Mouse (Mus musculus) hindbrain, embryonic 16.5 days (tissue): ENCODE data around the gene Scn8a. TPM values are rescaled to one million over a fixed set of nuclear protein-coding genes. Genes with fewer than 3 reads are reported as not detected.

Experiments
- ATAC-seq: fragments of 200-750 bp; cut with Nextera tagmentation; 2 replicates; pipeline ENCODE4 v1.8.0; 2017; ENCODE audit warnings: moderate TSS enrichment, moderate library complexity
- H3K27ac ChIP-seq: fragments of 300-500 bp; sonication (generic); 2 replicates; pipeline ENCODE4 v1.5.1; 2014; ENCODE audit warnings: low read depth, mild to moderate bottlenecking, control low read depth, low read length, moderate library complexity
- H3K27me3 ChIP-seq: fragments of 300-500 bp; sonication (generic); replicated peaks from 2 replicates; pipeline ENCODE4 v1.6.1; 2014; ENCODE audit warnings: low read length; ENCODE audit not compliant: control insufficient read depth, insufficient read depth
- H3K36me3 ChIP-seq: fragments of 300-500 bp; sonication (generic); 2 replicates; pipeline ENCODE4 v1.6.1; 2014; ENCODE audit warnings: mild to moderate bottlenecking, low read length, moderate library complexity, mixed read lengths; ENCODE audit not compliant: control insufficient read depth, insufficient read depth
- H3K4me1 ChIP-seq: fragments of 300-500 bp; sonication (generic); 2 replicates; pipeline ENCODE4 v1.6.1; 2014; ENCODE audit warnings: low read depth, low read length; ENCODE audit not compliant: control insufficient read depth, insufficient read depth
- H3K4me2 ChIP-seq: fragments of 300-500 bp; sonication (generic); 2 replicates; pipeline ENCODE4 v1.6.1; 2014; ENCODE audit warnings: mild to moderate bottlenecking, low read length, control low read depth, moderate library complexity
- H3K4me3 ChIP-seq: fragments of 300-500 bp; sonication (generic); 2 replicates; pipeline ENCODE4 v1.5.1; 2014; ENCODE audit warnings: mild to moderate bottlenecking, low read length, control low read depth, moderate library complexity
- H3K9ac ChIP-seq: fragments of 300-500 bp; sonication (generic); 2 replicates; pipeline ENCODE4 v1.6.1; 2014; ENCODE audit warnings: low read depth, mild to moderate bottlenecking, control low read depth, low read length, moderate library complexity
- H3K9me3 ChIP-seq: fragments of 300-500 bp; sonication (generic); 2 replicates; pipeline ENCODE4 v1.6.1; 2014; ENCODE audit warnings: mild to moderate bottlenecking, low read length, moderate library complexity; ENCODE audit not compliant: control insufficient read depth
- WGBS: fragments of 180-500 bp; shearing (Covaris S2); extraction: QIAGEN DNeasy Blood & Tissue Kit; methylation state at CpG from one replicate; pipeline ENCODE4 v1.1.7; 2014; 5-methylcytosine and 5-hydroxymethylcytosine counted together
- polyA plus RNA-seq: library from polyadenylated mRNA; unstranded; fragments of >200 nt; fragmentation: Nextera tagmentation; extraction: Ambion mirVana; gene quantifications from 2 replicates; pipeline ENCODE4 v1.2.1, GENCODE M21; 2015

The Scn8a gene
- polyA plus RNA-seq, 1 experiment from 2014 or later = 11.6 TPM

DNA sequence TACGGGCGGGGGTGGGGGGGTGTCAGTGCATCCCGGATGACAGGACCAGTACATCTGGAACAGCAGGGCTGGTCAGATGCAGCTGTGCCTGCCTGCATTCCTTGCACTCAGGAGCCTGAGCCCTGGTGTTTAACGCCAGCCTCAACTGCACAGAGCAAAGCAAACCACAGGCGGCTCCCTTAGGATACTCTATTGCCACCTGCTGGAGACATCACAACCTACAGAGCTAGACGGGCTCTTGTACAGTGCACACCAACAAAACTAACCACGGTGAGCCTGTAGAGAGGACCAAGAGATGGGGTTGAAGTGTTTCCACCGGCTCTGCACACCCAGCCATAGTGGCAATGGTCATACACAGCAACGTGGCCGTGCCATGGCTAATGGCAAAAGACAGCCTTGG lies 186.6 kb downstream of the Scn8a start:
- WGBS = 44% methylated on average over 10 of the region's 10 CpGs
- Histone ChIP-seq H3K9me3 (peaks cover 5% of the 10 kb centered on the region; the same call in 1 of the 2 replicates), H3K36me3 (no peaks in the 10 kb centered on the region), H3K27me3 (peaks cover 32% of the 10 kb centered on the region), H3K4me1 (peaks cover 10% of the 10 kb centered on the region), H3K27ac (no peak overlapping the region), H3K4me2 (no peak overlapping the region), H3K9ac (no peak overlapping the region), H3K4me3 (no peak overlapping the region)
- peak; percentile 50; the same call in 1 of the 2 replicates for ATAC-seq

- Histone ChIP-seq H3K27me3 (peaks cover 7% of the 10 kb centered on the region; the same call in 1 of the 2 replicates), H3K9me3 (no peaks in the 10 kb centered on the region), H3K4me2 (no peak overlapping the region), H3K9ac (0 out of 2 replicates have a peak overlapping the region, but pooled peaks have one; percentile 14), H3K36me3 (no peaks in the 10 kb centered on the region), H3K4me1 (peaks cover 4% of the 10 kb centered on the region), H3K4me3 (no peak overlapping the region), H3K27ac (no peak overlapping the region)
- ATAC-seq = peak; percentile 31; the same call in 1 of the 2 replicates
- WGBS = 14% methylated on average over 9 of the region's 9 CpGs
These were observed 190.1 kb downstream of the Scn8a start for GRCm38 (mm10) chr15:101059570-101060279.

DNA sequence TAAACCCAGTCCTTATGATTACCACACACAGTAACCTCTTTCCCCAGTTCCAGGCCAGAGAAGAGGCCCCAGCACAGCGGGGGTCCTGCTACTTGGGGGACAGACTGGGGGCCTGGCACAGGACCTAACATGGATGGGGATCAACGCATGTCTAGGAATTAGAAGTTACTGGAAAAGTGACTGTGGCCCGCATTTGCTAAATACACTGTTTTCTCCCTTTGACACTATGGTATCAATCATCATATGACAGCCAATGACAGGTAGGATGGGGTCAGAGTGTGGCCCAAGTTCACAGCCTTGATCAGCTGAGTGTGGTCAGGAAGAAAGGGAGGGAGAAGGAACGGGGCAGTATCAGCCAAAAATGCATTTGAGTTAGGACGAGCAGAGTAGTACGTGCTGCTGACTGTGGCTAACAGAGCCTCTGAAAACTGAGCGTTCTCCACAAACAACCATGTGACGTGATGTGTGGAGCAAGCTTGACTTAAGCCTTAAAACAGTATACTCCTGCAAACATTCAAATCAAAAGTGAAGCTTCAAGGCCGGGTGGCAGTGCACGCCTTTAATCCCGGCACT lies 190.7 kb downstream of the Scn8a start:
- H3K9ac ChIP-seq = 0 out of 2 replicates have a peak overlapping the region, but pooled peaks have one; percentile 14
- no peak overlapping the region for H3K27ac ChIP-seq
- peaks cover 5% of the 10 kb centered on the region; the same call in 1 of the 2 replicates for H3K27me3 ChIP-seq
- WGBS = 43% methylated on average over 11 of the region's 11 CpGs
- H3K9me3 ChIP-seq = no peaks in the 10 kb centered on the region
- H3K4me1 ChIP-seq = peaks cover 4% of the 10 kb centered on the region
- ATAC-seq = no peak
- no peak overlapping the region for H3K4me2 ChIP-seq
- H3K36me3 ChIP-seq = no peaks in the 10 kb centered on the region
- no peak overlapping the region for H3K4me3 ChIP-seq

- H3K36me3 ChIP-seq = no peaks in the 10 kb centered on the region
- peaks cover 10% of the 10 kb centered on the region for H3K4me1 ChIP-seq
- no peak for ATAC-seq
- no peak overlapping the region for H3K4me2 ChIP-seq
- H3K27me3 ChIP-seq = no peaks in the 10 kb centered on the region
- no peaks in the 10 kb centered on the region for H3K9me3 ChIP-seq
- no peak overlapping the region for H3K27ac ChIP-seq
- H3K4me3 ChIP-seq = no peak overlapping the region
- WGBS = 21% methylated on average over 6 of the region's 6 CpGs
- H3K9ac ChIP-seq = no peak overlapping the region
These were observed 195.4 kb downstream of the Scn8a start for GRCm38 (mm10) chr15:101065069-101065468.

- Histone ChIP-seq H3K4me1 (peaks cover 17% of the 10 kb centered on the region), H3K27me3 (no peaks in the 10 kb centered on the region), H3K9me3 (no peaks in the 10 kb centered on the region), H3K4me3 (no peak overlapping the region), H3K9ac (0 out of 2 replicates have a peak overlapping the region, but pooled peaks have one; percentile 24), H3K4me2 (no peak overlapping the region), H3K27ac (no peak overlapping the region), H3K36me3 (no peaks in the 10 kb centered on the region)
- WGBS = 21% methylated on average over 6 of the region's 6 CpGs
- peak; percentile 37; the same call in 1 of the 2 replicates for ATAC-seq
These were observed 196.7 kb downstream of the Scn8a start for GRCm38 (mm10) chr15:101066364-101066847.

- Histone ChIP-seq H3K36me3 (no peaks in the 10 kb centered on the region), H3K4me1 (peaks cover 17% of the 10 kb centered on the region), H3K4me3 (no peak overlapping the region), H3K9me3 (no peaks in the 10 kb centered on the region), H3K27ac (no peak overlapping the region), H3K9ac (no peak overlapping the region), H3K4me2 (no peak overlapping the region), H3K27me3 (no peaks in the 10 kb centered on the region)
- WGBS = 21% methylated on average over 7 of the region's 9 CpGs
- ATAC-seq = 0 out of 2 replicates have a peak, but pooled peaks have one; percentile 5
These were observed 197.4 kb downstream of the Scn8a start for GRCm38 (mm10) chr15:101066920-101067696.

DNA sequence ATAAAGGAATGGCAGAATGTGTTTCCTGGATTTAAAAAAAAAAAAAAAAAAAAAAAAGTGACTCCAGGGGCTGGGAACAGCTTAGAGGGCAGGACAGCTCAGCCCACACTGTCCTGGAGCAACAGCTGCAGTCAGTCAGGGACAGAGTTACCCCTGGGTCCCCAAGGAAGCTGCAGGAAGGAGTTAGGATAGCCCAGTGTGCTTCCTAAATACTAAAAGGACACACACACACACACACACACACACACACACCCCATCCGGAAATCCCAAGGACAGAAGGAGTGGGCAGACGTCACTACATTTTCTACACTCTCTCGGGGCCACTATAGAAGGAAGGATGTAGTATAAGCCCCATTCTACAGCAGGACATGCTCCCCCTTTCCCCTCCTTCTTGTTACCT lies 198.4 kb downstream of the Scn8a start:
- no peaks in the 10 kb centered on the region for H3K36me3 ChIP-seq
- H3K27ac ChIP-seq = no peak overlapping the region
- peaks cover 17% of the 10 kb centered on the region for H3K4me1 ChIP-seq
- no peak overlapping the region; the same call in 1 of the 2 replicates for H3K9ac ChIP-seq
- H3K4me3 ChIP-seq = no peak overlapping the region
- H3K4me2 ChIP-seq = no peak overlapping the region
- H3K27me3 ChIP-seq = no peaks in the 10 kb centered on the region
- 38% methylated on average over 3 of the region's 3 CpGs for WGBS
- no peaks in the 10 kb centered on the region for H3K9me3 ChIP-seq
- ATAC-seq = no peak

DNA sequence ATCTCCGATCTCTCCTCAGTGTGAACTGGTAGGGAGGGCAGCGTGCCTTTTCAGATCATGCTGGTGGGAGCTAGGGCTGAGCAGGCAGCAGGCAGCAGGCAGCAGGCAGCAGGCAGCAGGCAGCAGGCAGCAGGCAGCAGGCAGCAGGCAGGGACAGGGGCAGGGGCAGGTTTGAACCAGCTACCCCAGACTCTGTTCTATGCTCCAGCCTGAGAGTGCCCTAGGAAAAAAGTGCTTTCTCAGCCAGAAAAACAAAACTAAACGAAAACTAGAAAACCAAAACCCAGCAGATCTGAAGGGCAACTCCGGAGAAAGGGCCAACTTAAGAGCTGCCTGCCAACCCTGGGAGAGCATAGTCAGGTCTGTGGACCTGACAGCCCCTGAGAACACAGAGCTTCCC lies 199.0 kb downstream of the Scn8a start:
- no peaks in the 10 kb centered on the region for H3K9me3 ChIP-seq
- H3K36me3 ChIP-seq = no peaks in the 10 kb centered on the region
- H3K4me1 ChIP-seq = peaks cover 17% of the 10 kb centered on the region
- no peaks in the 10 kb centered on the region for H3K27me3 ChIP-seq
- H3K4me3 ChIP-seq = no peak overlapping the region
- 60% methylated on average over 4 of the region's 4 CpGs for whole genome bisulfite sequencing
- no peak overlapping the region for H3K4me2 ChIP-seq
- no peak overlapping the region for H3K27ac ChIP-seq
- peak overlapping the region; percentile 13; the same call in 1 of the 2 replicates for H3K9ac ChIP-seq
- no peak for ATAC-seq
